Mouse (Mus musculus) G1E (cell line): Measurements from ENCODE around the gene Mettl22. TPM values are rescaled to one million over a fixed set of nuclear protein-coding genes. Genes with fewer than 3 reads are reported as not detected.

Experiments used
- ATAC-seq: 2 replicates; pipeline ENCODE4 v1.8.0; 2016; ENCODE audit warnings: mild to moderate bottlenecking; ENCODE audit not compliant: insufficient number of reproducible peaks, poor library complexity, low FRiP score, severe bottlenecking; ENCODE audit errors: extremely low read depth
- DNase-seq: peaks from one replicate; pipeline ENCODE4 v3.0.0; 2012; ENCODE audit warnings: low spot score
- H3K27me3 ChIP-seq: 2 replicates; pipeline ENCODE4 v1.6.1; 2012; ENCODE audit warnings: mild to moderate bottlenecking, low read length, inconsistent platforms; ENCODE audit not compliant: insufficient read depth
- H3K36me3 ChIP-seq: replicated peaks from 2 replicates; pipeline ENCODE3; 2012; ENCODE audit warnings: mild to moderate bottlenecking, inconsistent platforms
- H3K4me1 ChIP-seq: 2 replicates; pipeline ENCODE4 v1.6.1; 2012; ENCODE audit warnings: low read depth, low read length, inconsistent platforms, mixed read lengths; ENCODE audit not compliant: insufficient read depth
- H3K4me3 ChIP-seq: 2 replicates; pipeline ENCODE4 v1.5.1; 2012; ENCODE audit warnings: low read depth, mild to moderate bottlenecking, inconsistent platforms, low read length, moderate library complexity, mixed read lengths
- H3K9me3 ChIP-seq: replicated peaks from 2 replicates; pipeline ENCODE4 v1.6.1; 2012; ENCODE audit warnings: inconsistent platforms
- GATA1 ChIP-seq: IDR thresholded peaks from 2 replicates; pipeline ENCODE4 v1.6.1; 2012; ENCODE audit warnings: borderline replicate concordance, low read length, inconsistent platforms, mixed read lengths
- GATA2 ChIP-seq: IDR thresholded peaks from 2 replicates; pipeline ENCODE4 v1.6.1; 2012; ENCODE audit warnings: low read depth, low read length, inconsistent platforms, borderline replicate concordance
- polyA plus RNA-seq: library from polyadenylated mRNA; stranded (reverse); fragments of >175 nt; gene quantifications from 2 replicates; pipeline ENCODE4 v1.2.3, GENCODE M21; 2012
- total RNA-seq, 2 experiments: library from RNA; stranded (forward) in 1 of 2; stranded (reverse) in 1 of 2; fragments of 200-1000 nt in 1 of 2; fragments of >200 nt in 1 of 2; fragmentation: Nextera tagmentation in 1 of 2; gene quantifications; 2 replicates each; pipeline ENCODE4 v1.2.3; 2014 to 2017

Gene Mettl22
- total and polyA plus RNA-seq, 3 experiments: 10.8 to 44.5 (median 31.8) TPM

DNA sequence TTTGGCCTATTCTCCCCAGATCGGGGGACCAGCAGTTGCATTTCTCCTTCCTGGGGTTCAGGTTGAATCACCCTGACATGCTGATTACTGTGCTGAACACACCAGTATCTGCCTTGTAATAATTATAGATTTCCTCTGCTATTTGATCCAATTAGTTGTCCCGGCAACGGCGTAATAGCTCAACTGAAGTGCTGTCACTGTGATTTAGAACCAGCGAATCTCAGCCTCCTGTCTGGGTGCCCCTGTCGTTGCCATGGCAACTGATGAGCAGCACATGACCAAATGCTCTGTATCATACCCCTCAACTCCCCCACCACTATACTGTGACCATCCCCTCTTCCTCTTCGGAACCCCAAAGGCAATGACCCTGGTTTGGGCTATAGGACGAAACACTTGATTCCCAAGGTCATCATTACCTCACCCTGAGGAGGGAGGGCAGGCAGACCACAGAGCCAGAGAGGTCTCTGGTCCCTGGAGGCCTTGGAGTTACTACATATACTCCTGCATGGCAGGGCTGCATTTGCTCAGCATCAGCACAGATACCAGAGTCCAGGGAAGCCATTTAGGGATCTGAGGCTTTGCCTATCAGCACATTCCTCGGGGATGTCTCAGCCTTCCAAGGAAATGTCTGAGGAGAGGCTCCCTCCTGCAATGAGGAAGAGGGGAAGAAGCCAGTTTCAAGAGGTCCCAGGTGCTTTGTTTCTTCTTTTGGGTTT, 68.7 kb downstream of the Mettl22 start:
- ATAC-seq: no peak
- no peak for TF ChIP-seq GATA1
- TF ChIP-seq GATA2: no peak
- H3K9me3 ChIP-seq: no peaks in the 10 kb centered on the region
- no peaks in the 10 kb centered on the region for H3K36me3 ChIP-seq
- H3K4me3 ChIP-seq: no peak overlapping the region
- H3K4me1 ChIP-seq: no peaks in the 10 kb centered on the region
- H3K27me3 ChIP-seq: peaks cover 3% of the 10 kb centered on the region; the same call in 1 of the 2 replicates
- no peak for DNase-seq

Other genes starting within 250 kb of the Mettl22 start
- gene Tmem114, start 45.7 kb upstream of the Mettl22 start, total RNA-seq (2014; fragmentation: Nextera tagmentation): not detected in 2 replicates
- not detected in 2 replicates for gene Tmem114, start 45.7 kb upstream of the Mettl22 start, total RNA-seq (2017)
- not detected in 2 replicates for gene Tmem114, start 45.7 kb upstream of the Mettl22 start, polyA plus RNA-seq
- gene Abat, start 42.6 kb downstream of the Mettl22 start, total RNA-seq (2014; fragmentation: Nextera tagmentation): not detected in 2 replicates
- gene Abat, start 42.6 kb downstream of the Mettl22 start, total RNA-seq (2017): 0.11 and 0.12 TPM in 2 replicates
- not detected in 2 replicates for gene Abat, start 42.6 kb downstream of the Mettl22 start, polyA plus RNA-seq
- 57.3 and 74.3 TPM in 2 replicates for gene Pmm2, start 166.9 kb downstream of the Mettl22 start, total RNA-seq (2014; fragmentation: Nextera tagmentation)
- 122 and 127 TPM in 2 replicates for gene Pmm2, start 166.9 kb downstream of the Mettl22 start, total RNA-seq (2017)
- gene Pmm2, start 166.9 kb downstream of the Mettl22 start, polyA plus RNA-seq: 12.1 and 28.2 TPM in 2 replicates
- gene Tmem186, start 166.9 kb downstream of the Mettl22 start, total RNA-seq (2014; fragmentation: Nextera tagmentation): 13.6 and 21.2 TPM in 2 replicates
- gene Tmem186, start 166.9 kb downstream of the Mettl22 start, total RNA-seq (2017): 28.9 and 31.0 TPM in 2 replicates
- 9.7 and 11.4 TPM in 2 replicates for gene Tmem186, start 166.9 kb downstream of the Mettl22 start, polyA plus RNA-seq
- gene Carhsp1, start 201.4 kb downstream of the Mettl22 start, total RNA-seq (2014; fragmentation: Nextera tagmentation): 16.4 and 28.4 TPM in 2 replicates
- gene Carhsp1, start 201.4 kb downstream of the Mettl22 start, total RNA-seq (2017): 30.3 and 30.8 TPM in 2 replicates
- gene Carhsp1, start 201.4 kb downstream of the Mettl22 start, polyA plus RNA-seq: 14.5 and 15.7 TPM in 2 replicates
- gene Gm5767, start 210.0 kb downstream of the Mettl22 start, total RNA-seq (2014; fragmentation: Nextera tagmentation): not detected in 2 replicates
- gene Gm5767, start 210.0 kb downstream of the Mettl22 start, total RNA-seq (2017): not detected in 2 replicates
- not detected in 2 replicates for gene Gm5767, start 210.0 kb downstream of the Mettl22 start, polyA plus RNA-seq